Mouse (Mus musculus): ENCODE measurements around the gene Klk9. TPM values are rescaled to one million over a fixed set of nuclear protein-coding genes. Genes with fewer than 3 reads are reported as not detected.

Gene Klk9
- polyA plus RNA-seq, 1 experiment from 2014 or later: 0.23 TPM

DNA sequence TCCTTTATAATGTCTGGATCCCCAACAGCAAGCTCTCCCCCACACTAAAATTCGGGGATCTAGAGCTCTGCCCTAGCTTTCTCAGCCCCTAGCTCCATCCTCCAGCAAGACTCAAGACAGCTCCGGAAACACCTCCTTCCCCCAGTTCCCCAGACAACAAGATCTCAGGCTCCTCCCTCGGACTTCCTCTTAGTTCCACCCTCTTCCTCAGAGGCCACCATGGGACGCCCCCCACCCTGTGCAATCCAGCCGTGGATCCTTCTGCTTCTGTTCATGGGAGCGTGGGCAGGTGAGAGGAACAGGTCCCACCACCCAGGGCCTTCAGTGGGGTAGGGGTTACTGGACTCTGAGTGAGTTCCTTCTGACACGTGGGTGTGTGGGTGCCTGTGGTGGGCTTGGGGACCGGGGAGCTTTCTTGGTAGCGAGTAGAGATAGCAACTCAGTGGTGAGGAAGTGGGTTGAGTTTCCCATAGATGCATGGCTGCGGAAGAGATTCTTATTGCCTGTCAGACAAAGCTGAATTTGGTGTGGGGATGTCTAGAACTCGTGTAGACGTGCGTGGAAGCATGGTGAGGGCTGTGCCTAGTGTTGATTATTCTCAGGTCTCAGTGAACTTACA is 6.3 kb downstream of the Klk9 start:
- Histone ChIP-seq H3K9ac (peak overlapping the region; percentile 46), H3K4me1 (peaks cover 23% of the 10 kb centered on the region), H3K4me2 (peak overlapping the region; percentile 90), H3K4me3 (replicated peaks) (peak overlapping the region; percentile 60), H3K9me3 (replicated peaks) (no peaks in the 10 kb centered on the region), H3K36me3 (no peaks in the 10 kb centered on the region), H3K27ac (no peak overlapping the region), H3K27me3 (peaks cover 15% of the 10 kb centered on the region)
- 38% methylated on average over 13 of the region's 13 CpGs for WGBS
- ATAC-seq (replicated peaks; ENCODE audit: low FRiP score): peak; percentile 63

DNA sequence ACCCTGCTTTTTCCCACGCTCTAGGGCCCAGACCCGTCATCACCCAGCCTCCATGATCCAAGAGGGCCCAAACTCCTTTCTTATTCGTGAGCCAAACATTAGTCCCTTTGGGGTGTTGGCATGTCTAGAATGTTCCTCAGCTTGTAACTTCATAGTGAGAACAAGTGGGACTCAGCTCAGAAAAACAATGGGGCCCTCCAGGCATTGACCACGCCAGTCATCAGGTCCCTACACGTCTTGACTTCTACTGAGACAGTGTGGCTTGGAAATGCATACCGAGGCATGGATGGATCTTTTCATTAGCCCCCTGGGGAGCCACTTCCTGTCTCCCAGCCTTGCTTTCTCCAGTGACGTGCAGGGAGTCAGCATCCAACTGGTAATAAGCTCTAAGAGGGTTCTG is 8.2 kb downstream of the Klk9 start:
- Histone ChIP-seq H3K4me3 (replicated peaks) (no peak overlapping the region), H3K9me3 (replicated peaks) (no peaks in the 10 kb centered on the region)
- 77% methylated on average over 7 of the region's 7 CpGs for WGBS

GRCm38 (mm10) chr7:43810994-43811393 is 19.3 kb downstream of the Klk9 start, which contains the start of gene Klk7:
TSS of gene Klk7 (plus strand) at chr7:43811294.
- no peaks in the 10 kb centered on the region for H3K36me3 ChIP-seq
- no peak for ATAC-seq (replicated peaks; ENCODE audit: low FRiP score)
- H3K27me3 ChIP-seq: no peaks in the 10 kb centered on the region
- WGBS: 47% methylated on average over 5 of the region's 5 CpGs
- H3K4me1 ChIP-seq: no peaks in the 10 kb centered on the region
- no peak within 1 kb of the TSS for H3K27ac ChIP-seq
- no peak within 1 kb of the TSS for H3K9ac ChIP-seq
- H3K9me3 ChIP-seq (replicated peaks): no peaks in the 10 kb centered on the region
- H3K4me2 ChIP-seq: no peak within 1 kb of the TSS
- no peak within 1 kb of the TSS for H3K4me3 ChIP-seq (replicated peaks)

More for the DNA sequence above, 8.2 kb downstream of the Klk9 start:
- ATAC-seq (replicated peaks; ENCODE audit: low FRiP score): no peak
- Histone ChIP-seq H3K27me3 (peaks cover 15% of the 10 kb centered on the region), H3K4me1 (peaks cover 23% of the 10 kb centered on the region), H3K27ac (no peak overlapping the region), H3K9ac (no peak overlapping the region), H3K4me2 (no peak overlapping the region), H3K36me3 (no peaks in the 10 kb centered on the region)

DNA sequence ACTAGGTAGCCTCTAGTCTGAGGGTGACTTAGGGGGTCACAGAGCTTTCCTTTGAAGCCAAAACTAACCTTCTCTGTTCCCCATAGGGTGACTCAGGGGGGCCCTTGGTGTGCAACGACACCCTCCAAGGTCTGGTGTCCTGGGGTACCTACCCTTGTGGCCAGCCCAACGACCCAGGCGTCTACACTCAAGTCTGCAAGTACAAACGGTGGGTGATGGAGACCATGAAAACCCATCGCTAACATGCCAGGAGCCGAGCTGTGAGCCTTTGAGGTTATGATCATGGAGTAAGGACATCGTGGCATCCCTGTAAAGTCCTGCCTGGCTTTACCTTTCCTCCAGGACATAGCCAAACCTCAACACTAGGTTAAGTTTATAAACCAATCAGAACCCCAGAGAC is 23.5 kb downstream of the Klk9 start:
- Histone ChIP-seq H3K9me3 (replicated peaks) (no peaks in the 10 kb centered on the region), H3K27me3 (no peaks in the 10 kb centered on the region), H3K27ac (no peak overlapping the region), H3K4me3 (replicated peaks) (no peak overlapping the region), H3K9ac (no peak overlapping the region), H3K4me2 (no peak overlapping the region), H3K4me1 (no peaks in the 10 kb centered on the region), H3K36me3 (no peaks in the 10 kb centered on the region)
- ATAC-seq (replicated peaks; ENCODE audit: low FRiP score): no peak
- WGBS: 89% methylated on average over 7 of the region's 7 CpGs

GRCm38 (mm10) chr7:43816746-43817145 is 25.1 kb downstream of the Klk9 start:
- H3K27ac ChIP-seq: no peak overlapping the region
- no peak overlapping the region for H3K4me2 ChIP-seq
- H3K4me3 ChIP-seq (replicated peaks): no peak overlapping the region
- no peaks in the 10 kb centered on the region for H3K27me3 ChIP-seq
- H3K36me3 ChIP-seq: no peaks in the 10 kb centered on the region
- peak; percentile 54 for ATAC-seq (replicated peaks; ENCODE audit: low FRiP score)
- H3K9ac ChIP-seq: no peak overlapping the region
- H3K4me1 ChIP-seq: no peaks in the 10 kb centered on the region
- no peaks in the 10 kb centered on the region for H3K9me3 ChIP-seq (replicated peaks)

GRCm38 (mm10) chr7:43821581-43821980 is 29.9 kb downstream of the Klk9 start:
- Histone ChIP-seq H3K36me3 (no peaks in the 10 kb centered on the region), H3K27ac (no peak overlapping the region), H3K4me3 (replicated peaks) (no peak overlapping the region), H3K9me3 (replicated peaks) (no peaks in the 10 kb centered on the region), H3K27me3 (no peaks in the 10 kb centered on the region), H3K9ac (no peak overlapping the region), H3K4me1 (no peaks in the 10 kb centered on the region), H3K4me2 (no peak overlapping the region)
- no peak for ATAC-seq (replicated peaks; ENCODE audit: low FRiP score)
- 85% methylated on average over 7 of the region's 7 CpGs for WGBS

DNA sequence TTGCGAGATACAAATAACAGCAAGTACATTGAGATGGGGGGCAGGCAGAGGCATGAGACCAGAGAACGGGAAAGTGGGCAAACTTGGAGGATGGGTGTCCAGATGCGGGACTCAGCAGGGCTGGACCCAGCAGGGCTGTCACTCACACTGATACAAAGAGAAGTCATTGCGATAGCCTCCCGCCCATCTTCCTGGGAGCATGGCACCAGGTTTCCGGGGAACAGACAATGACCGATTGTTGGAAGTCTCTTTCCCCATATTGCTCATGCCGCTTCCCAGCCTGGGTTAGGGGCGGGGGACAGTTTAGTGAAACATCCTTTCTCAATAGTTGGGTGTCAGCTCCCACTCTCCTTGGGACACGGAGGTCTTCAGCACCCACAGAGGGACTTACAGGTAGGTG is 32.5 kb downstream of the Klk9 start, which contains the start of gene Klk6:
Klk6 (plus strand) TSS at position 301 of the 400 bp plus-strand sequence.
- Histone ChIP-seq H3K36me3 (no peaks in the 10 kb centered on the region), H3K9ac (no peak within 1 kb of the TSS), H3K9me3 (replicated peaks) (no peaks in the 10 kb centered on the region), H3K4me3 (replicated peaks) (no peak within 1 kb of the TSS), H3K4me1 (no peaks in the 10 kb centered on the region), H3K4me2 (no peak within 1 kb of the TSS), H3K27ac (no peak within 1 kb of the TSS), H3K27me3 (no peaks in the 10 kb centered on the region)
- 83% methylated on average over 10 of the region's 10 CpGs for WGBS
- no peak for ATAC-seq (replicated peaks; ENCODE audit: low FRiP score)

GRCm38 (mm10) chr7:43826056-43826455 is 34.4 kb downstream of the Klk9 start:
- no peaks in the 10 kb centered on the region for H3K4me1 ChIP-seq
- 89% methylated on average over 5 of the region's 5 CpGs for whole genome bisulfite sequencing
- no peak for ATAC-seq (replicated peaks; ENCODE audit: low FRiP score)
- no peaks in the 10 kb centered on the region for H3K27me3 ChIP-seq
- no peak overlapping the region for H3K4me3 ChIP-seq (replicated peaks)
- H3K4me2 ChIP-seq: no peak overlapping the region
- H3K9ac ChIP-seq: no peak overlapping the region
- H3K27ac ChIP-seq: no peak overlapping the region
- H3K9me3 ChIP-seq (replicated peaks): no peaks in the 10 kb centered on the region
- H3K36me3 ChIP-seq: no peaks in the 10 kb centered on the region

DNA sequence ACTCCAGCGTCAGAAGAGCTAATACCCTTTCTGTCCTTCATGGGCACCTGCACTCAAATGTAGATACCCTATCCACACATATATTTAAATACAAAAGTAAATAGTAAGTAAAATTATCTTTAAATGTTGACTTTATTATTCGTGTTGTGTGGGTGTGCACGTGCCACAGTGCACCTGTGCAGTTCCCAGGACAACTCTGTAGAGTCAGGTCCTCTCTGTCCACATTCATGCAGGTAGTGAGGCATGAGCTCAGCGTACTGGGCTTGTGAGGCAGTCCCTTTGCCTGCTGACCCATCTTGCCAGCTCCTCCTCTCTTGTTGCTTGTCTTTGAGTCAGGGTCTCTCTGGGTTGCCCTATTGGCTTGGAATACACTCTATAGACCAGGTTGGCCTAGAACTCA is 36.0 kb downstream of the Klk9 start:
- no peaks in the 10 kb centered on the region for H3K36me3 ChIP-seq
- ATAC-seq (replicated peaks; ENCODE audit: low FRiP score): no peak
- H3K9ac ChIP-seq: no peak overlapping the region
- no peak overlapping the region for H3K4me3 ChIP-seq (replicated peaks)
- no peaks in the 10 kb centered on the region for H3K9me3 ChIP-seq (replicated peaks)
- WGBS: 84% methylated on average over 4 of the region's 4 CpGs
- H3K4me2 ChIP-seq: no peak overlapping the region
- H3K27ac ChIP-seq: no peak overlapping the region
- no peaks in the 10 kb centered on the region for H3K27me3 ChIP-seq
- H3K4me1 ChIP-seq: no peaks in the 10 kb centered on the region

DNA sequence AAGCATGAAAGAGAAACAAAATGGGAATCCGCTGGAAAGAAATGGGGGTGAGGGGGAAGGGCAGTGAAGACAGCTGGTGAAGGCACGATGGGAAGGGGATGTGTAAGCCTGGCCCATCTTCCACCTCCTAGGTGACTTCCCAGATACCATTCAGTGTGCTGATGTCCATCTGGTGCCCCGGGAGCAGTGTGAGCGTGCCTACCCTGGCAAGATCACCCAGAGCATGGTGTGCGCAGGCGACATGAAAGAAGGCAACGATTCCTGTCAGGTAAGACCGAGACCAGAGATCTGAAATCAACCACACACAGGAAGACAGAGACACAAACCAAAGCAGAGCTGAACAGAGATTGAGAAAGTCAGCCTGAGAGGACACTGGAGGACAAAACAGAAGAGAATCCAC is 37.3 kb downstream of the Klk9 start:
- H3K4me1 ChIP-seq: no peaks in the 10 kb centered on the region
- H3K27ac ChIP-seq: no peak overlapping the region
- no peak overlapping the region for H3K4me3 ChIP-seq (replicated peaks)
- no peaks in the 10 kb centered on the region for H3K36me3 ChIP-seq
- H3K9ac ChIP-seq: no peak overlapping the region
- no peak for ATAC-seq (replicated peaks; ENCODE audit: low FRiP score)
- WGBS: 87% methylated on average over 8 of the region's 8 CpGs
- no peaks in the 10 kb centered on the region for H3K27me3 ChIP-seq
- no peaks in the 10 kb centered on the region for H3K9me3 ChIP-seq (replicated peaks)
- H3K4me2 ChIP-seq: no peak overlapping the region

DNA sequence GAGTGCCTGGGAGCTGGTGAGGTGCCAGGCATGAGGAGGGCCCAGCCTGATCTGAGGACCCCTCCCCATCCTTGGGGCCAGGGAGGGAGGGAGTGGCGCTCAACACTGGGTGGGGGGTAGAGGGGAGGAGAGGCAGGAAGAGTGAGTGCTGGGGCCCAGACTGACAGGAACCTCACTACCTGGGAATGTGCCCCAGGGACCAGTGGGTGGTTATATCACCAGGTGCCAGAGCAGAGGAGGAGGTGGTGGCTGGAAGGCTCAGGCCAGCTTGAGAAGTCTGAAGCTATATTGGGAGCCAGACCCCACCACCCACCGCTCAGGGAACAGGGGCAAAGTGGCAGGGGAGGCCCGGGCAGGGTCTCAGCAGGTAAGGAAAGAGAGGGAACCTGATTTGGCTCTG is 50.0 kb downstream of the Klk9 start, which contains the start of gene Klk5:
Klk5 (plus strand) TSS at position 271 of the 400 bp plus-strand sequence.
- Histone ChIP-seq H3K4me2 (no peak within 1 kb of the TSS), H3K4me1 (no peaks in the 10 kb centered on the region), H3K27me3 (no peaks in the 10 kb centered on the region), H3K4me3 (replicated peaks) (no peak within 1 kb of the TSS), H3K27ac (no peak within 1 kb of the TSS), H3K36me3 (no peaks in the 10 kb centered on the region), H3K9me3 (replicated peaks) (no peaks in the 10 kb centered on the region), H3K9ac (no peak within 1 kb of the TSS)
- 52% methylated on average over 3 of the region's 3 CpGs for WGBS
- no peak for ATAC-seq (replicated peaks; ENCODE audit: low FRiP score)

DNA sequence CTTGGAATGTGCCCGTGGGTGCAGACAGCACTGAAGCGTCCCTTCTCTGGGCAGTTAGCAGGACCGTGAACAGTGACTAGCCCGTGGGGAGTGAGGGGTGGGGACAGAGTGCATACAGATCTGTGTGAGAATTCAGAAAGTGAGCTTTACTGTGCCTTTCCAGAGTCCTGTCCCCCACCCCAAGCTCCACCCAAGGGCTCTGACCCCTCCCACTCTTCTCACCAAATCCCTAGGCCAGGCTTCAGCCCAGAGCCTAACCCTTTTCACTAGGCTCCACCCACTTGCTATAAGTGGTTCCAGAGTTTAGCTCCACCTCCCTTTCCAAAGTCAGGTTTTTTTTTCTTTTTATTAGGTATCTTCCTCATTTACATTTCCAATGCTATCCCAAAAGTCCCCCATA is 52.1 kb downstream of the Klk9 start:
- ATAC-seq (replicated peaks; ENCODE audit: low FRiP score): no peak
- WGBS: 91% methylated on average over 4 of the region's 4 CpGs

More for the DNA sequence above, 52.1 kb downstream of the Klk9 start:
- H3K9me3 ChIP-seq (replicated peaks): no peaks in the 10 kb centered on the region
- H3K4me1 ChIP-seq: no peaks in the 10 kb centered on the region
- H3K36me3 ChIP-seq: no peaks in the 10 kb centered on the region
- H3K27ac ChIP-seq: no peak overlapping the region
- no peak overlapping the region for H3K4me3 ChIP-seq (replicated peaks)
- no peak overlapping the region for H3K9ac ChIP-seq
- H3K27me3 ChIP-seq: no peaks in the 10 kb centered on the region
- no peak overlapping the region for H3K4me2 ChIP-seq
